Mouse (Mus musculus) forebrain, embryonic 10.5 days (tissue): ENCODE results near the gene Pgbd5. TPM values are rescaled to one million over a fixed set of nuclear protein-coding genes. Genes with fewer than 3 reads are reported as not detected.

Experiments used
- DNase-seq: peaks from one replicate; pipeline ENCODE4 v3.0.0-alpha.2; 2017; ENCODE audit warnings: low spot score; ENCODE audit errors: extremely low spot score
- H3K27ac ChIP-seq: fragments of 300-500 bp; sonication (generic); 2 replicates; pipeline ENCODE4 v1.5.1; 2016; ENCODE audit warnings: mild to moderate bottlenecking
- H3K27me3 ChIP-seq: fragments of 300-500 bp; sonication (generic); 2 replicates; pipeline ENCODE4 v1.6.1; 2016; ENCODE audit warnings: mild to moderate bottlenecking; ENCODE audit not compliant: poor library complexity, severe bottlenecking
- H3K36me3 ChIP-seq: fragments of 300-500 bp; sonication (generic); replicated peaks from 2 replicates; pipeline ENCODE4 v1.6.1; 2016; ENCODE audit warnings: mild to moderate bottlenecking, moderate library complexity
- H3K4me1 ChIP-seq: fragments of 300-500 bp; sonication (generic); 2 replicates; pipeline ENCODE4 v1.6.1; 2016
- H3K4me3 ChIP-seq: fragments of 300-500 bp; sonication (generic); 2 replicates; pipeline ENCODE4 v1.5.1; 2016; ENCODE audit warnings: mild to moderate bottlenecking, moderate library complexity
- H3K9me3 ChIP-seq: fragments of 300-500 bp; sonication (generic); 2 replicates; pipeline ENCODE4 v1.6.1; 2016; ENCODE audit warnings: mild to moderate bottlenecking, moderate library complexity
- WGBS: fragments of 180-500 bp; shearing (Covaris S2); methylation state at CpG from one replicate; pipeline ENCODE4 v1.1.7; 2016; 5-methylcytosine and 5-hydroxymethylcytosine counted together
- polyA plus RNA-seq: library from polyadenylated mRNA; unstranded; fragments of >200 nt; fragmentation: Nextera tagmentation; extraction: Ambion mirVana; gene quantifications from 2 replicates; pipeline ENCODE4 v1.2.1, GENCODE M21; 2016

Gene Pgbd5
- polyA plus RNA-seq, 1 experiment from 2014 or later = 2.5 TPM

- H3K27ac ChIP-seq = no peak overlapping the region
- H3K4me3 ChIP-seq = no peak overlapping the region
- no peak for DNase-seq
- no peaks in the 10 kb centered on the region for H3K27me3 ChIP-seq
- no peaks in the 10 kb centered on the region for H3K36me3 ChIP-seq
- H3K4me1 ChIP-seq = 0 out of 2 replicates have a peak, but pooled peaks cover 4% of the 10 kb centered on the region
- no peaks in the 10 kb centered on the region for H3K9me3 ChIP-seq
- 93% methylated on average over 5 of the region's 5 CpGs for WGBS
Observed at GRCm38 (mm10) chr8:124418927-124419326, 20.5 kb downstream of the Pgbd5 start.

- 83% methylated on average over 6 of the region's 6 CpGs for WGBS
- H3K27ac ChIP-seq = no peak overlapping the region
- H3K9me3 ChIP-seq = no peaks in the 10 kb centered on the region
- H3K4me1 ChIP-seq = 0 out of 2 replicates have a peak, but pooled peaks cover 4% of the 10 kb centered on the region
- no peaks in the 10 kb centered on the region for H3K27me3 ChIP-seq
- H3K4me3 ChIP-seq = no peak overlapping the region
- no peak for DNase-seq
- H3K36me3 ChIP-seq = no peaks in the 10 kb centered on the region
Observed at GRCm38 (mm10) chr8:124418185-124418584, 21.3 kb downstream of the Pgbd5 start.

GRCm38 (mm10) chr8:124416646-124417045, 22.8 kb downstream of the Pgbd5 start:
- 83% methylated on average over 7 of the region's 7 CpGs for WGBS
- H3K27me3 ChIP-seq = no peaks in the 10 kb centered on the region
- H3K36me3 ChIP-seq = no peaks in the 10 kb centered on the region
- DNase-seq = no peak
- 0 out of 2 replicates have a peak, but pooled peaks cover 4% of the 10 kb centered on the region for H3K4me1 ChIP-seq
- H3K9me3 ChIP-seq = no peaks in the 10 kb centered on the region
- H3K4me3 ChIP-seq = no peak overlapping the region
- no peak overlapping the region for H3K27ac ChIP-seq

GRCm38 (mm10) chr8:124415789-124416188, 23.7 kb downstream of the Pgbd5 start:
- no peak for DNase-seq
- Histone ChIP-seq H3K27ac (no peak overlapping the region), H3K27me3 (no peaks in the 10 kb centered on the region), H3K36me3 (no peaks in the 10 kb centered on the region), H3K4me3 (no peak overlapping the region), H3K4me1 (0 out of 2 replicates have a peak, but pooled peaks cover 4% of the 10 kb centered on the region), H3K9me3 (no peaks in the 10 kb centered on the region)
- WGBS = 86% methylated on average over 3 of the region's 3 CpGs

GRCm38 (mm10) chr8:124415002-124415401, 24.5 kb downstream of the Pgbd5 start:
- 0 out of 2 replicates have a peak, but pooled peaks cover 4% of the 10 kb centered on the region for H3K4me1 ChIP-seq
- no peaks in the 10 kb centered on the region for H3K9me3 ChIP-seq
- no peak overlapping the region for H3K27ac ChIP-seq
- H3K4me3 ChIP-seq = no peak overlapping the region
- no peaks in the 10 kb centered on the region for H3K36me3 ChIP-seq
- 91% methylated on average over 8 of the region's 8 CpGs for WGBS
- no peaks in the 10 kb centered on the region for H3K27me3 ChIP-seq
- no peak for DNase-seq

GRCm38 (mm10) chr8:124413244-124413965, 26.1 kb downstream of the Pgbd5 start:
- WGBS = 86% methylated on average over 11 of the region's 11 CpGs
- 0 out of 2 replicates have a peak, but pooled peaks cover 4% of the 10 kb centered on the region for H3K4me1 ChIP-seq
- H3K27ac ChIP-seq = no peak overlapping the region
- H3K9me3 ChIP-seq = no peaks in the 10 kb centered on the region
- no peaks in the 10 kb centered on the region for H3K27me3 ChIP-seq
- no peak for DNase-seq
- no peak overlapping the region for H3K4me3 ChIP-seq
- no peaks in the 10 kb centered on the region for H3K36me3 ChIP-seq

- Histone ChIP-seq H3K36me3 (no peaks in the 10 kb centered on the region), H3K27ac (no peak overlapping the region), H3K9me3 (no peaks in the 10 kb centered on the region), H3K4me3 (no peak overlapping the region), H3K27me3 (no peaks in the 10 kb centered on the region), H3K4me1 (0 out of 2 replicates have a peak, but pooled peaks cover 4% of the 10 kb centered on the region)
- WGBS = 89% methylated on average over 19 of the region's 19 CpGs
- no peak for DNase-seq
Observed at GRCm38 (mm10) chr8:124412496-124413243, 26.8 kb downstream of the Pgbd5 start.

GRCm38 (mm10) chr8:124404471-124405260, 34.8 kb downstream of the Pgbd5 start:
- DNase-seq = no peak
- no peaks in the 10 kb centered on the region for H3K36me3 ChIP-seq
- WGBS = 87% methylated on average over 11 of the region's 12 CpGs
- peaks cover 16% of the 10 kb centered on the region for H3K4me1 ChIP-seq
- no peaks in the 10 kb centered on the region for H3K27me3 ChIP-seq
- peak overlapping the region; percentile 44; the same call in 1 of the 2 replicates for H3K27ac ChIP-seq
- no peaks in the 10 kb centered on the region for H3K9me3 ChIP-seq
- H3K4me3 ChIP-seq = no peak overlapping the region

- Histone ChIP-seq H3K4me1 (peaks cover 23% of the 10 kb centered on the region), H3K9me3 (no peaks in the 10 kb centered on the region), H3K27ac (peak overlapping the region; percentile 11; the same call in 1 of the 2 replicates), H3K4me3 (no peak overlapping the region), H3K27me3 (no peaks in the 10 kb centered on the region), H3K36me3 (no peaks in the 10 kb centered on the region)
- peak; percentile 23 for DNase-seq
- WGBS = 62% methylated on average over 3 of the region's 3 CpGs
Observed at GRCm38 (mm10) chr8:124403876-124404275, 35.6 kb downstream of the Pgbd5 start.

- 88% methylated on average over 11 of the region's 11 CpGs for WGBS
- no peak overlapping the region for H3K27ac ChIP-seq
- no peaks in the 10 kb centered on the region for H3K27me3 ChIP-seq
- H3K36me3 ChIP-seq = no peaks in the 10 kb centered on the region
- H3K4me1 ChIP-seq = peaks cover 19% of the 10 kb centered on the region
- no peak for DNase-seq
- no peaks in the 10 kb centered on the region for H3K9me3 ChIP-seq
- no peak overlapping the region for H3K4me3 ChIP-seq
Observed at GRCm38 (mm10) chr8:124399403-124399861, 40.0 kb downstream of the Pgbd5 start.

- 34% methylated on average over 12 of the region's 12 CpGs for WGBS
Observed at GRCm38 (mm10) chr8:124398843-124399402, 40.5 kb downstream of the Pgbd5 start.

More at GRCm38 (mm10) chr8:124398843-124399402, 40.5 kb downstream of the Pgbd5 start:
- DNase-seq = peak; percentile 29
- Histone ChIP-seq H3K9me3 (no peaks in the 10 kb centered on the region), H3K36me3 (no peaks in the 10 kb centered on the region), H3K4me3 (no peak overlapping the region), H3K27me3 (no peaks in the 10 kb centered on the region), H3K4me1 (peaks cover 14% of the 10 kb centered on the region), H3K27ac (no peak overlapping the region)
